Mouse (Mus musculus) liver, adult 2 months (tissue): ENCODE results near the gene Rapgef2.

Source experiments
- CTCF ChIP-seq: fragments of 200-500 bp; IDR thresholded peaks from 2 replicates; pipeline ENCODE4 v1.5.1; 2011; ENCODE audit warnings: low read depth, low read length, control low read depth
- POLR2A ChIP-seq: fragments of 200-500 bp; IDR thresholded peaks from 2 replicates; pipeline ENCODE4 v1.6.1; 2011; ENCODE audit warnings: low read length, control low read depth; ENCODE audit not compliant: insufficient read depth; ENCODE audit errors: extremely low read depth

DNA sequence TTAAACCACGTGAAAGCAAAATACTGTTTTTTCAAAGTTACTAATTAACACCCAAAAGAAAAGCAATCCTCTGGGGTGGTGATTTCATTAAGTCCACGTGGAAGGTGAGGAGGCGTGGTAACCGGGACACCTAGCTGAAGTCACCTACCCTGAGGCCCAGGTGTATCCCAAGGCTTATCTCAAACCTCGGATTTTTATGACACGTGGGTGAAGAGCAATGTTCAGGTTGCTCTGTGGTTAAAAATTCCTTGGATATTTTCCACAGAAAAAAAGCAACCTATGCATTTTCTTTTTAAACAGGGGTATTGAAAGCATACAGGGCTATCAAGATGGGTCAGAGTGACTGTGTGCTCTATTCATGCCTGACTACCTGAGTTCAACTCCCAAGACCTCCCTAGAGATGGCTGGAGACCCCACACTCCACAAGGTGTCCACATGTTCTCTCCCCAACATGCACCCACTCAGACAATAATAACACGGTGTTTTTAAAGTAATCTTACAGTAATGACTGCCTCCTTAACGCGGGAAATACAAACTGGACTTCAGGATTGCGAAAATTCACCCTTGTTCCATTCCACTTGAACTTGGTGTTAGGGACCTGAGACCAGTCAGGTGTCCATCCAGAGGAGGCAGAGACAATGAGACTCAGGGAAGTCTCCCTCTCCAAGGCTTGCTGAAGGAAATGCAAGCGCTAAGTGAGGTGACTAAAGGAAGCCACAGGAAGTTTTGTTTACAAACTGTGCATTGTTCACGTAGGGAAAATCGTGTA is 63.9 kb downstream of the Rapgef2 start:
- no peak for TF ChIP-seq CTCF
- no peak for TF ChIP-seq POLR2A
